Mouse (Mus musculus) cerebellum, postnatal 4 days (tissue): ENCODE data around the gene Ovol3.
"Not testable (repeated sequence)": the region's sequence is repeated elsewhere in the genome, so short reads cannot be mapped to it uniquely, and the experiment has no call there.

Source experiments
- DNase-seq, 2 experiments: peaks; one replicate each; pipeline ENCODE4 v3.0.0; 2022; ENCODE audit warnings: low spot score in 2 of 2, mixed read lengths in 1 of 2

The Ovol3 gene

DNA sequence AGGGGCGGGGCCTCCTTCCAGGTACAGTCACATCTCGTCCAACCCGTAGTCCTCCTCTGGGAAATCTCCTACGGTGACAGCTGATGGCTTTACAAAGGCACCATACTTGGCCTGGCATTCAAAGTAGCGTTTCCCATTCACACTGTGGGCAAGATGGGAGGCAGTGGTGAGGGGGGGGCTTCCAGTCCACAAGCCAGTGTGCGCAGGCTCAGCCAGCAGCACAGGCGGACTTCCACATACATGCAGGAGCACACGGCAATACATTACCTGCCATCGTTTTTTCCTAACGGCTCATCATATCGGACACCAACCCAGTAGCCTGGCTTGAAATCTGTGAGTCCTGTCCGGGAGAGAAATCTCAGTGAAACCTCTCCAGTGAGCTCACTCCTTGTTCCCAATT, 11.3 kb downstream of the Ovol3 start:
- DNase-seq, result no peak

GRCm38 (mm10) chr7:30222205-30222604, 13.3 kb downstream of the Ovol3 start:
- DNase-seq, result no peak

DNA sequence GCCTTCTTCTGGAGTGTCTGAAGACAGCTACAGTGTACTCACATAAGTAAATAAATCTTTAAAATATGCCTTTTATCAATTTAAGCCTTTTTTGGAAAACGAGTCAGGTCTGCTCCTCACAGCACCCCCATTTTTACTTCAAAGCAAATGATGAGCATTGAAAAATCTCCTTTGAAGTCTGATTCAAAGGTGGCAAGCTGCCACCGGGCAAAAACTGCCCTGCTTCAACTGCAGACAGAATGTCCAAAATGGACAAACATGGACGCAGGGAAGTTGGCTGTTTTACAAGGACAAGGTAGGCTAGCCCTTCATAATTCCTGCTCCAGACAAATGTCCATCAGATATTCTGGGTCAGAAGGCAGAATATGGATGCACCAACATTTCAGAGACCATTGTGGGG, 14.1 kb downstream of the Ovol3 start:
- no peak for DNase-seq

GRCm38 (mm10) chr7:30220008-30220356, 15.5 kb downstream of the Ovol3 start:
- DNase-seq, result no peak

- DNase-seq, result no peak
Observed at GRCm38 (mm10) chr7:30219293-30220007, 16.1 kb downstream of the Ovol3 start.

GRCm38 (mm10) chr7:30217277-30217676, 18.2 kb downstream of the Ovol3 start:
- DNase-seq, result no peak

- DNase-seq, result peak; percentile 63 to 79
Observed at GRCm38 (mm10) chr7:30216723-30217151, 18.8 kb downstream of the Ovol3 start.

DNA sequence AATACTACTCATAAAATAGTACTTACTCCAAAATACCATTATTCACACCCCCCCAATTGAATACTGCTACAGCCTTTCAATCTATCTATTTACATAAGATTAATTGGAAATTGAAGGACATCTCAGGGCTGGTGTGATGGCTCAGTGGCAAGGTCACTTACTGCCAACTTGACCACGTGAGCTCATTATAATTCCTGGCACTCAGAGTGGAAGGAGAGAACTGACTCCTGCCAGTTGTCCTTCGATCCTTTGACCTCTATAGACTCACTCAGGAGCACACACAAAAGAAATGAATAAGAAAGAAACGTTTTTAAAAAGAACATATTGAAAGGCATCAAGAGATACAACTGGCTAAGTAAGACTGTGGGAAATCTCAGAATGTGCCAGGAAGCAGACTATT, 19.6 kb downstream of the Ovol3 start:
- DNase-seq, result no peak

DNA sequence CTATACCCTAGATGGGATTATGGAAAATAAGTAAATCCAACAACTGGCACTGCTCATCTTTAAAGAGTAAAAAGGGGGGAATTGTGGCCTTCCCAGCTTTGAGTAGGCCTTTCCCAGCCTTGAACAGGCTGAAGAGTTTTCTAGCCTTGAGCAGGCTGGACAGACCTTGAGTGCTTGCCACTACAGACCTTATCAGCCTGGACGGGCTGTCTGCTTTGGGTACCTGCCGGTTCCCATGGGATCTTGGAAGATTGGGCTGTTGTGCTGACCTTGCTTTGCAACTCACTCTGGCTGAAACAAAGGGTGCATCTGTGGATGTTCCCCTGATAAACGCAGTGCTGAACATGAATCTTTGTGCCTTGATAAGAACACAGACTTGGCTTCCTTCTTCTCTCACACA, 21.6 kb downstream of the Ovol3 start:
- DNase-seq, result no peak

GRCm38 (mm10) chr7:30211025-30211424, 24.5 kb downstream of the Ovol3 start:
- no peak for DNase-seq

DNA sequence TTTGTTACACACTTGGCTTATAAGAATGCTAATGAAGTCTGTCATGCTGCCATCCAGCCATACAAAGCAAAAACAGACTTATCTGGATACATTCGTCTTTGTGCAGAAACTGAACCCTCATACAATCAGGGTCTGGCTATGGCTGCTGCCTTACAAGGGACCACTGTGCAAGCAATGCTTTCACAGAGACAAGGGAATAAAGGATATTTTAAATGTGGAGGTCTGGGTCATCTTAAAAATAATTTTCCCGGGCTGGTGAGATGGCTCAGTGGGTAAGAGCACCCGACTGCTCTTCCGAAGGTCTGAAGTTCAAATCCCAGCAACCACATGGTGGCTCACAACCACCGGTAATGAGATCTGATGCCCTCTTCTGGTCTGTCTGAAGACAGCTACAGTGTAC, 29.2 kb downstream of the Ovol3 start:
- not testable (repeated sequence) for DNase-seq

GRCm38 (mm10) chr7:30205383-30205782, 30.1 kb downstream of the Ovol3 start:
- DNase-seq, result peak in 1 of 2 experiments; percentile 75

DNA sequence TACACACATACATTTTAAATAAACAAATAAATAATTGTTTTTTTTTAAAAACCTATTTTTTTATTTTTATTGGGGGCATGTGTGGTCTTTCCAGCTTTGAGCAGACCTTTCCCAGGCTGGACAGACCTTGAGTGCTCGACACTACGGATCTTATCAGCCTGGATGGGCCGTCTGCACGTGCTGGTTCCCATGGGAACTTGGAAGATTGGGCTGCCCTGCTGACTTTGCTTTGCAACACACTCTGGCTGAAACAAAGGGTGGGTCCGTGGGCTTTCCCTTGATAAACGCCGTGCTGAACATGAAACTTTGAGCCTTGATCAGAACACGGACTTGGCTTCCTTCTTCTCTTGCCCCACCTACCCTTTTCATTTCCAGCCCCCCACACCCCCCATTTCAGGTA, 31.1 kb downstream of the Ovol3 start:
- no peak for DNase-seq

DNA sequence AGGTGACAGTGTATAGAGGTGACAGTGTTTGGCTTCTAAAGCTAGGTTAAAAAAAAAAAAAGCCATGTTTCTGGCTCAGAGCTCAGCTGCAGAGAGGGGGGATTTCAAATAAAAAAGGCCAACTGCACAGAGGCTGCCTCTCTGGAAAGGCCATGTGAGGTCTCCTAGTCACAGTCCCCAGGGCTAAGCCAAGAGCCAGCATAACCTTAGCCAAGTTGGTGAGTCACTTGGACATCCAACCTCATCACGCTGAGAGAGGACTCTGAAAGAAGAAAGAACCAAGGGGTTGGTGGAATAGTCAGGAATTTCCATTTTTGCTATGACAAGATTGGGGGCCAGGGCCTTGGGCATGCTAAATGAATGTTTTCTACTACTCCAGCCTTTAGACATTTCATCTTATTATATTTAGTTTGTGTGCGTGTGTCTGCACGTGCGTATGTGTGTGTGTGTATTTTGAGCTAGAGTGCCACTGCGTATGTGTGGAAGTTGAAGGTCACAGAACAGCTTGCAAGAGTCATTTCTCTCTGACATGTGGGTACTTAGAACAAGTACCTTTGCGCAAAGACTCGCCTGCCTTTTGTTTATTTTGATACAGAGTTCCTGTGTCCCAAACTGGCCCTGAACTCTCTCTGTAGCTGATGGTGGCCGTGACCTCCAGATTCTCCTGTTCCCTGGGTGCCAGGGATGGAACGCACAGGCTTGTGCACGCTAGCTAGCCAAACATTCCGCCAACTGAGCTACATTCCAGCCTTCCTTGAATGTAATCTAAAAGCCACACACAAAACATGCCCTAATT, 32.4 kb downstream of the Ovol3 start:
- DNase-seq, result no peak

GRCm38 (mm10) chr7:30200661-30201060, 34.9 kb downstream of the Ovol3 start:
- DNase-seq, result not testable (repeated sequence)

GRCm38 (mm10) chr7:30200200-30200599, 35.3 kb downstream of the Ovol3 start:
- no peak for DNase-seq

- DNase-seq, result no peak
Observed at GRCm38 (mm10) chr7:30199498-30200139, 35.9 kb downstream of the Ovol3 start.

DNA sequence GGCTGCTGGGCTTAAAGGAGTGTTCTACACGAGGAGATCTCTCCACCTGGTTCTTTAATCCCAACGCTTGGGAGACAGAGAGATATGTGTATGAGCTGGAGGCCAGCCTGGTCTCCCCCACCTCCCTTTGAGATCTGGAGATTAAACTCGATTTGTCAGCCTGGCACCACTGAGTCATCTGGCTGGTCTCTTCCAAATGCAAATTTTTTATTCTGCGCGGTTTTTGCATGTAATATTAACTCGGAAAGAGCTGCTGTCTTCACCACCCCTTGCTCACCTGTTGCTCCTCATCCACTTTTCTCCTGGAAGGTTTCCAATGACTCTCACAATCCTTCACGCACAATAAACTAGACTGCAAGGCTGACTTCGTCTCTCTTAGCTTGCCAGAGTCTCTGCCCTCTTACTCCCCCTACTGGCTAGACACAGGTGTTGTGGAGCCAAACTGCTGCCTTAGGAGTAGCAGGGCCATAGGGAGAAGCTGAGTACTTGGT, 37.0 kb downstream of the Ovol3 start, which contains the start of gene Capns1:
Gene Capns1, minus strand, starts transcription at position 331 of the 491 bp plus-strand sequence.
- peak in 1 of 2 experiments; percentile 55 for DNase-seq

- no peak for DNase-seq
Observed at GRCm38 (mm10) chr7:30197592-30198129, 37.9 kb downstream of the Ovol3 start.

DNA sequence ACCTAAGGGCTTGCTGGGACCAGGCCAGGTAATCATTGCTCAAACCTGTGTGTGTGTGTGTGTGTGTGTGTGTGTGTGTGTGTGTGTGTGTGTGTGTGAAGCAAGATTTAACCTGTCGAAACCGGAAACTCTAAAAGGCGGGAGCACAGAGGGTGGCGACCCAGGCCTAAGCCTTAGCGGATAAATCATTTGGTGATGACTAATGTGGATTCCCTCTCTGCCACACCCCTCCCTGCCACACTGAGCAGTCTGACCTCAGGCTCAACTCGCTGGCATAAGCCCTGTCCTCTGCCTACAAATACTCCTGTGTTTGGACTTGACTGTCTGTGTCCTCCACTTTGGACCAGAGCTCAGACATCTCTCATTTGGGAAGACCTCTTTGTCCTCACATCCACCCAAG, 39.4 kb downstream of the Ovol3 start:
- no peak for DNase-seq

DNA sequence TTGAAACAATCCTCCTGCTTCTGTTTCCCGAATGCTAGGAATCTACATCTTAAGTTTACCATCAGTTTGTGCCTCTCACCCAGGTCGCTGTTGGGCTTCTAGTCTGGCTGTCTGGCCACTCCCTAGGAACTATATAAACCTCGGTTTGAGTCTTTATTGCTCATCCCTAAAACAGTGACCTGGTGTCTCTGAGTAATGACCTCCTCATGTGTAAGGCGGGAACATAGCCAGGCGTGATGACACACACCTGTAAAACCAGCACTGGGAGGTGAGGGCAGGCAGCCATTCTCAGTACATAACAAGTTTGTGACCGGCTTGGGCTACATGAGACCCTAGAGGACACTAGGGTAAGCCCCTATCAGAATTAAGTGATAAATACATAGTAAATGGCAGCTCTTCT, 40.1 kb downstream of the Ovol3 start:
- DNase-seq, result no peak

DNA sequence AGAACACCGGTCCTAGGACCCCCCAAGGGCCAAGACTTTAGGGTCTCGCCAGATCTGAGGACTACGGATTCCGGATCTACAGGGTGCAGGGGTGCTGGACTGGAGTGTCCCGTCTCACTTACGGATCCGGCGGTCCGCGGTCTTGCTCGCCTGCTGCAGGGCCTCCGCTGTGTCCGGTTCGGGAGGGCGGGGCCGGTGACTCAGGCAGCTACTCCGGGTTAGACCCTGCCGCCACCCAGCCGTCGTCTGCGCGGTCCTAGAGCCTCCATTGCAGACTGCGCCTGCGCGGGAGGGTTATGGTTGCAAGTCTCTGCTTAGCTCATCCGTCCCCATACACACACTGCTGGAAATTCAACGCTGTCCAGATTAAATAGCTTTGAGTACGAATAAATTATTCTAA, 40.6 kb downstream of the Ovol3 start:
- DNase-seq, result peak; percentile 82 to 92
